Comparison of ENCODE assay signal across 8 mouse cellular contexts in the genomic region with DNA sequence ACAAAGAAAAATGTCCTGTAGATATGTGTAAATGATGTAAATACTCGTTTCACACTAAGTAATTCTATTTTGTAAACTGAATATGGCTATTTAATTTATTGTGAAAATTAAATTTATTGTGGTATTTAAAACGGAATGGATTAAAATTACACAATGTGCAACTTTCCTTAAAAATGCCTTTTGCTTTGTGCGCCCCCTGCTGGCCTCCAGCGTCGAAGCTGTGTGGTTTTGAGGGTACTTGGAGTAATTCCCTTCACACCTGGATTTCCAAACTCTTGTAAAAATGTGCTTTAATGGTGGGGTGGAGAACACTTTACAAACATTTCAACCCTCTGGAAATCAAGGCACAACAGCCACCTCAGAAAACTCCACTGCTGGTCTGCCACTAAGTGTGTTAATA.
DNase-seq lines count a peak whose midpoint lies in the region; ATAC-seq lines count a peak whose summit lies in the region.

No protein-coding gene starts in this region.

- intact Hi-C loops in left cerebral cortex, postnatal 14 days (cut with DNase I), result no loop called here

- peak; percentile 26 for DNase-seq in heart, postnatal 4 days
- DNase-seq in heart, adult 9 months (ENCODE audit: low spot score in 2 of 2), result no peak
- peak; percentile 9 for DNase-seq in urinary bladder, postnatal 14 days (ENCODE audit: low spot score)
- no peak for DNase-seq in urinary bladder, postnatal 10 days (ENCODE audit: low spot score)
- DNase-seq in cerebellum, postnatal 36 days, result peak; percentile 14
- peak; percentile 28 to 53 for DNase-seq in left cerebral cortex, postnatal 14 days (ENCODE audit: low spot score in 2 of 2)
- peak; percentile 8 for DNase-seq in telencephalon, adult 2 months (ENCODE audit: low read depth, low spot score)

- no peak for ATAC-seq in megakaryocyte, adult 5-6 weeks (ENCODE audit: poor library complexity, severe bottlenecking)

Comparison
In these comparisons a context has a peak if more than half of its experiments do, and no peak if none do; other contexts are left out.
1. DNase-seq: peak in heart, postnatal 4 days (single experiment), urinary bladder, postnatal 14 days (single experiment), cerebellum, postnatal 36 days (2 of 2), left cerebral cortex, postnatal 14 days (2 of 2) and telencephalon, adult 2 months (single experiment); none in heart, adult 9 months (0 of 2) and urinary bladder, postnatal 10 days (single experiment).